ENCODE assay signal across 8 mouse cellular contexts in the genomic region with DNA sequence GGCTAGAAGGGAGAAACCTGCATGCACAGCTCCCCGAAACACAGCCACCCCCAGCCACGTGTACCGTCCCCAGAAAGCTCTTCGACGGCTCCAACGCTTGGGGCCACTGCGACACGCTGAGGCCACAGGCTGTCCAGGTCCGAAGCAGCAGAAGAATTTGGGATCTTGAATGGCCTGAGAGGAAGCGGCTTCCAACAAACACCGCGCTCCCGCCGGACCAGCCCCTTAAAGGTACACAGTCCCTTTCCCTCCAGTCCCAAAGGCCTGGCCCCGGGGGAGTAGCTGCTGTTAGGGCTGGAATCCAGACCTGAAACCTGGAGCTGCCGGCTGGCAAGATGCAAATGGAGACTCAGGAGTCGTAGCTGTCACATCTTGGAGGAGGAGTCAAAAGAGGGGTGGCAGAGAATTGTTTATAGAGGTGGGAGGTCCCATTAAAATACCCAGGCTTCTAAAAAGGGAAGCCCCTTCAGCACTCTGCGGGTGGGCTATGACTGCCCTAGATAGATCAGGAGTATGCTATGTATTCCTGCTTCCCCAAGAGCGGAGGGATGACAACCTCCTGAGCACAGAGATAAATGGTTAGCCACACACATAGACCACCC. TPM values are rescaled to one million over a fixed set of nuclear protein-coding genes. Genes with fewer than 3 reads are reported as not detected.
DNase-seq lines count a peak whose midpoint lies in the region; ATAC-seq lines count a peak whose summit lies in the region.

A gene (minus strand): TSS at position 176 of the 602 bp plus-strand sequence.

- H3K36me3 ChIP-seq in heart, embryonic 15.5 days: peaks cover 21% of the 10 kb centered on the region
- peaks cover 24% of the 10 kb centered on the region for H3K36me3 ChIP-seq in limb, embryonic 12.5 days
- no peaks in the 10 kb centered on the region for H3K36me3 ChIP-seq in neural tube, embryonic 13.5 days

- no peak for ATAC-seq in heart, embryonic 15.5 days (replicated peaks; ENCODE audit: insufficient number of reproducible peaks, insufficient read depth, low FRiP score, low read depth)
- ATAC-seq in limb, embryonic 12.5 days (ENCODE audit: insufficient number of reproducible peaks, insufficient read depth, low FRiP score, low TSS enrichment, low read depth): 0 out of 2 replicates have a peak, but pooled peaks have one; percentile 17
- peak; percentile 44; the same call in 1 of the 2 replicates for ATAC-seq in neural tube, embryonic 13.5 days (ENCODE audit: low read depth)

- H3K4me3 ChIP-seq in heart, embryonic 15.5 days: peak within 1 kb of the TSS; percentile 35
- peak within 1 kb of the TSS; percentile 34 for H3K4me3 ChIP-seq in limb, embryonic 12.5 days (replicated peaks)
- H3K4me3 ChIP-seq in neural tube, embryonic 13.5 days: peak within 1 kb of the TSS; percentile 27

- H3K9me3 ChIP-seq in heart, embryonic 15.5 days (replicated peaks): no peaks in the 10 kb centered on the region
- H3K9me3 ChIP-seq in limb, embryonic 12.5 days: no peaks in the 10 kb centered on the region
- no peaks in the 10 kb centered on the region for H3K9me3 ChIP-seq in neural tube, embryonic 13.5 days

- H3K27ac ChIP-seq in heart, embryonic 15.5 days: no peak within 1 kb of the TSS
- H3K27ac ChIP-seq in limb, embryonic 12.5 days: no peak within 1 kb of the TSS
- no peak within 1 kb of the TSS for H3K27ac ChIP-seq in neural tube, embryonic 13.5 days (replicated peaks)

- WGBS in heart, embryonic 15.5 days: 3% methylated on average over 19 of the region's 19 CpGs
- WGBS in limb, embryonic 12.5 days: 3% methylated on average over 19 of the region's 19 CpGs
- WGBS in neural tube, embryonic 13.5 days: 3% methylated on average over 19 of the region's 19 CpGs

- peak; percentile 35 to 66 for DNase-seq in adrenal gland, adult (ENCODE audit: inconsistent age in 2 of 2, low spot score in 1 of 2)
- DNase-seq in adrenal gland, postnatal 4 days (ENCODE audit: low spot score in 2 of 2): no peak
- DNase-seq in adrenal gland, postnatal 25 days: peak; percentile 51
- no peak for DNase-seq in urinary bladder, adult 18-20 months (ENCODE audit: low spot score in 2 of 2)
- DNase-seq in cerebellum, adult 11 months: no peak

- H3K27me3 ChIP-seq in heart, embryonic 15.5 days: peaks cover 10% of the 10 kb centered on the region
- H3K27me3 ChIP-seq in limb, embryonic 12.5 days: peaks cover 19% of the 10 kb centered on the region
- H3K27me3 ChIP-seq in neural tube, embryonic 13.5 days: peaks cover 29% of the 10 kb centered on the region

- peaks cover 30% of the 10 kb centered on the region for H3K4me1 ChIP-seq in heart, embryonic 15.5 days (replicated peaks)
- peaks cover 23% of the 10 kb centered on the region for H3K4me1 ChIP-seq in limb, embryonic 12.5 days (replicated peaks)
- peaks cover 21% of the 10 kb centered on the region for H3K4me1 ChIP-seq in neural tube, embryonic 13.5 days (replicated peaks)

- H3K9ac ChIP-seq in heart, embryonic 15.5 days: peak within 1 kb of the TSS; percentile 36; the same call in 1 of the 2 replicates
- no peak within 1 kb of the TSS; the same call in 1 of the 2 replicates for H3K9ac ChIP-seq in limb, embryonic 12.5 days (replicated peaks)
- peak within 1 kb of the TSS; percentile 49; the same call in 1 of the 2 replicates for H3K9ac ChIP-seq in neural tube, embryonic 13.5 days

- peak within 1 kb of the TSS; percentile 68 for H3K4me2 ChIP-seq in heart, embryonic 15.5 days
- peak within 1 kb of the TSS; percentile 58 for H3K4me2 ChIP-seq in limb, embryonic 12.5 days
- peak within 1 kb of the TSS; percentile 52 for H3K4me2 ChIP-seq in neural tube, embryonic 13.5 days

RNA-seq across cellular contexts. Expression of the gene that starts here (rescaled TPM):
- 1 to 10 TPM; 4.1 to 4.5 TPM for total RNA-seq in adrenal gland, postnatal 4 days (2021)
- 1.2 and 1.9 TPM in 2 replicates for total RNA-seq in adrenal gland, postnatal 25 days (2021)
- polyA plus RNA-seq in heart, embryonic 15.5 days (2015; fragmentation: Nextera tagmentation; extraction: Ambion mirVana): 0.49 and 0.76 TPM in 2 replicates
- 0.95 and 2.0 TPM in 2 replicates for polyA plus RNA-seq in limb, embryonic 12.5 days (2016; fragmentation: Nextera tagmentation; extraction: Ambion mirVana)
- polyA plus RNA-seq in neural tube, embryonic 13.5 days (2015; fragmentation: Nextera tagmentation; extraction: Ambion mirVana): 1.5 and 1.7 TPM in 2 replicates

Comparison
In these comparisons a context has a peak if more than half of its experiments do, and no peak if none do; other contexts are left out.
1. DNase-seq: peak in adrenal gland, adult (2 of 2) and adrenal gland, postnatal 25 days (single experiment); none in adrenal gland, postnatal 4 days (0 of 2), urinary bladder, adult 18-20 months (0 of 2) and cerebellum, adult 11 months (single experiment).
2. Peak in every context shown above with its lines, with median percentiles within 50 percentile points of each other: H3K4me2 ChIP-seq and H3K4me3 ChIP-seq.